Mouse (Mus musculus): Measurements from ENCODE around the gene Capn11. TPM values are rescaled to one million over a fixed set of nuclear protein-coding genes. Genes with fewer than 3 reads are reported as not detected.

Gene Capn11
- total RNA-seq (2015) = 0.67 TPM in 1 of 2 replicates, not detected in the other
- not detected in 2 replicates for total RNA-seq (2017)

- no peak for ATAC-seq (ENCODE audit: poor library complexity, severe bottlenecking)
Observed at GRCm38 (mm10) chr17:45659225-45659624, at the start of gene Capn11. Capn11 (minus strand) TSS chr17:45659325.

GRCm38 (mm10) chr17:45708179-45708578 is 49.1 kb upstream of the Capn11 start:
- no peak for ATAC-seq (ENCODE audit: poor library complexity, severe bottlenecking)

GRCm38 (mm10) chr17:45707376-45707775 is 48.3 kb upstream of the Capn11 start:
- ATAC-seq (ENCODE audit: poor library complexity, severe bottlenecking) = no peak

GRCm38 (mm10) chr17:45706796-45707195 is 47.7 kb upstream of the Capn11 start:
- ATAC-seq (ENCODE audit: poor library complexity, severe bottlenecking) = no peak

- ATAC-seq (ENCODE audit: poor library complexity, severe bottlenecking) = peak; percentile 93
Observed at GRCm38 (mm10) chr17:45703187-45703586, 44.1 kb upstream of the Capn11 start.

GRCm38 (mm10) chr17:45702254-45702653 is 43.1 kb upstream of the Capn11 start:
- ATAC-seq (ENCODE audit: poor library complexity, severe bottlenecking) = peak; percentile 33; the same call in 1 of the 2 replicates

- ATAC-seq (ENCODE audit: poor library complexity, severe bottlenecking) = no peak
Observed at GRCm38 (mm10) chr17:45701236-45701591, 42.1 kb upstream of the Capn11 start.

GRCm38 (mm10) chr17:45700496-45701235 is 41.5 kb upstream of the Capn11 start:
- no peak for ATAC-seq (ENCODE audit: poor library complexity, severe bottlenecking)

- no peak for ATAC-seq (ENCODE audit: poor library complexity, severe bottlenecking)
Observed at GRCm38 (mm10) chr17:45699039-45699740, 40.1 kb upstream of the Capn11 start.

- ATAC-seq (ENCODE audit: poor library complexity, severe bottlenecking) = no peak
Observed at GRCm38 (mm10) chr17:45698368-45698767, 39.2 kb upstream of the Capn11 start.

GRCm38 (mm10) chr17:45696981-45697380 is 37.9 kb upstream of the Capn11 start:
- no peak for ATAC-seq (ENCODE audit: poor library complexity, severe bottlenecking)

- ATAC-seq (ENCODE audit: poor library complexity, severe bottlenecking) = peak; percentile 62
Observed at GRCm38 (mm10) chr17:45695227-45696120, 36.3 kb upstream of the Capn11 start.

GRCm38 (mm10) chr17:45693812-45694565 is 34.9 kb upstream of the Capn11 start:
- ATAC-seq (ENCODE audit: poor library complexity, severe bottlenecking) = no peak

- ATAC-seq (ENCODE audit: poor library complexity, severe bottlenecking) = no peak
Observed at GRCm38 (mm10) chr17:45692159-45692558, 33.0 kb upstream of the Capn11 start.

- no peak for ATAC-seq (ENCODE audit: poor library complexity, severe bottlenecking)
Observed at GRCm38 (mm10) chr17:45690044-45690443, 30.9 kb upstream of the Capn11 start.

GRCm38 (mm10) chr17:45689120-45689519 is 30.0 kb upstream of the Capn11 start:
- no peak for ATAC-seq (ENCODE audit: poor library complexity, severe bottlenecking)

GRCm38 (mm10) chr17:45686716-45687115 is 27.6 kb upstream of the Capn11 start, which contains the start of gene Tmem63b:
Tmem63b (minus strand) TSS chr17:45686905.
- peak; percentile 14 for ATAC-seq (ENCODE audit: poor library complexity, severe bottlenecking)

- ATAC-seq (ENCODE audit: poor library complexity, severe bottlenecking) = peak; percentile 83
Observed at GRCm38 (mm10) chr17:45686093-45686619, 27.0 kb upstream of the Capn11 start, which contains the start of gene Mrpl14. Mrpl14 (plus strand) TSS chr17:45686322.

GRCm38 (mm10) chr17:45685171-45686092 is 26.3 kb upstream of the Capn11 start:
- ATAC-seq (ENCODE audit: poor library complexity, severe bottlenecking) = peak; percentile 33
